Mouse (Mus musculus): ENCODE measurements around the gene Fcrla.

Fcrla gene

GRCm38 (mm10) chr1:170884978-170885561, 42.3 kb downstream of the Fcrla start, which contains the start of the genes Gm26620 and Dusp12:
Gm26620 (plus strand) TSS chr1:170885065.
Dusp12 (minus strand) TSS chr1:170885540.
- DNase-seq: peak; percentile 95

- DNase-seq: no peak
Observed at GRCm38 (mm10) chr1:170884390-170884789, 43.0 kb downstream of the Fcrla start.

- no peak for DNase-seq
Observed at GRCm38 (mm10) chr1:170882915-170883485, 44.4 kb downstream of the Fcrla start.

- no peak for DNase-seq
Observed at GRCm38 (mm10) chr1:170876906-170877305, 50.5 kb downstream of the Fcrla start.

GRCm38 (mm10) chr1:170875676-170876075, 51.7 kb downstream of the Fcrla start:
- DNase-seq: no peak

- no peak for DNase-seq
Observed at GRCm38 (mm10) chr1:170871961-170872360, 55.4 kb downstream of the Fcrla start.

GRCm38 (mm10) chr1:170871402-170871801, 56.0 kb downstream of the Fcrla start:
- no peak for DNase-seq

GRCm38 (mm10) chr1:170868905-170869283, 58.5 kb downstream of the Fcrla start:
- no peak for DNase-seq

GRCm38 (mm10) chr1:170868107-170868904, 59.1 kb downstream of the Fcrla start:
- peak; percentile 94 for DNase-seq

GRCm38 (mm10) chr1:170867691-170868105, 59.7 kb downstream of the Fcrla start, which contains the start of gene Atf6:
Atf6 (minus strand) TSS chr1:170867771.
- DNase-seq: peak; percentile 97

Data from retina, postnatal 1 day (tissue).